Mouse (Mus musculus) embryo, embryonic 10 days (tissue): ENCODE measurements at regions not wholly inside any gene's neighbourhood (a gene's known extent, or its start where the extent isn't known, plus 50 kb on each side); places are given as distances from the start of the nearest gene placed in this dataset.
A peak's percentile ranks its signal among the peaks of the same experiment; 100 is the strongest.

ENCODE experiments used
- DNase-seq: peaks from one replicate; pipeline ENCODE4 v3.0.0-alpha.2; 2015; ENCODE audit warnings: low spot score

DNA sequence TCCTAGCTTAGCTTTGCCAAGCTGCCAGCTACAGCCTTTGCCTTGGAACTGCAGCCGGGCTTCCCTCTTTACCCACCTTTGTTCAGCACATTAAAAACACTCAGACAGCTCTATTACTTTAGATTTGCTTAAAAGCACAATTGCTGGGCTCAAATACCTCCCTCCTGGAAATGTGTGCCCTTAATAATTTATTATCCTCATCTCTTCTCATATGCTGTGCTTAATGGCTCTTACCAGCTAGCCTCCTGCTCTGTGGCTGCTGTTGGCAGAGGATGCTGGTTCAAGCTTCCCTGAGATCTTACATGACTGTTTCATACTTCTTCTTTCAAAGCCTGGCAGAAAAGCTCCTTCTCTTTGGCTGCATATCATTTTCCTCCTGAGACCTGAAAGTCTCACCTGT, 378.1 kb upstream of the Cdh19 start:
- no peak for DNase-seq

DNA sequence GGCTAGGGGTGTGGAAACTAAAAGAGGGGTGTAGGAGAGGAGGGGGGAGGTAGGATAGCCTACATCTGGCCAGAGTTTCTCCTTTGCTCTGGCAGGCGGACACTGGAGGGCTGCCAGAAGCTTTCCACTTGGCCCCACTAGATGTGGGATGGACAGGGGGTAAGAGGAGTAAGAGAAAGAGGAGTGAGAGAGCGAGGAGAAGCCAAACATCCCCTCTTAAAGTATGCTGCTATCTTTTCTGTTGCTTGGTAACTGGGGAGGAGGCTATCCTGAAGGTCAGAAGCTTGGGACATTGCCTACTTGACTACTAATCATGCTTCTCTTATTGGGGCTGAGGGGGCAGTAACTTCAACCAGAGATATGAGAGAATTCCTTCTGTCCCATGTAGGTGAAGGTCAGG, 360.5 kb upstream of the Cdh19 start:
- no peak for DNase-seq

DNA sequence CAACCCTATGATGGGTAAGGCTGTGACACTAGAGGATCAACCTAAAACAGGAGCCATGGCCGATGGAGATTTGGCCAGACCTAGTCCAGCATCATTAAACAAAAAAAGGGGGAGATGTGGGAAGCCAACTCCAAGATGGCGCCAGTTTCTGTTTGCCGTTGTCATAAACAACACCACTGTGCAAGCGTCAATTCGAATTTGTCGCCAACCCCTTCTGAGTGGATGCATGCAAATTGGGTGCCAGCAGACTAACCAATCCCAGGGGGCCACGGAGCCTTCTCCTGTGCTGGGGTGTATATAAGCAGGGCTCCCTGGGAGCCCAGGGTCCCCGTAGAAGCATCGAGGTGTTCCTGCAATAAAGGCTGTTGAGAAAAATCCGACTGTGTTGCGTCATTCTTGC, 324.9 kb upstream of the Cdh19 start:
- no peak for DNase-seq

DNA sequence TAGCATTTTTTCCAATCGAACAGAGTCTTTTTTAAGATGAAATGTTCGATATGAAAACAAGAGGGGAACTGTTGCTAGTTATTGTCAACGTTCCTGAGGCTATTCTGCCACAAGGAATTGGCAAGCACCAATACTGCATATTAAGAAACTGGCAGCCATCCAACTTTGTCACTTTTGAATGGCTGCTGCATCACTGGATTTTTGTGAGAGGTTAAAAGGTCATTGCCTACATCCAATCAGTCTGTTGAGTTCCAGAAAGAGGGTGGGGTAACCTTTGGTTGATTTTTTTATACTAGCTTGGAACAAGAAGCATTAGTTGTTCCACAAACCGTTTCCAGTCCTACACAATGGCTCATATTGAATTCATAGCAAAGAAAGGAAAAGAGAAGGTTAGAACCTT, 309.0 kb upstream of the Cdh19 start:
- DNase-seq: no peak

DNA sequence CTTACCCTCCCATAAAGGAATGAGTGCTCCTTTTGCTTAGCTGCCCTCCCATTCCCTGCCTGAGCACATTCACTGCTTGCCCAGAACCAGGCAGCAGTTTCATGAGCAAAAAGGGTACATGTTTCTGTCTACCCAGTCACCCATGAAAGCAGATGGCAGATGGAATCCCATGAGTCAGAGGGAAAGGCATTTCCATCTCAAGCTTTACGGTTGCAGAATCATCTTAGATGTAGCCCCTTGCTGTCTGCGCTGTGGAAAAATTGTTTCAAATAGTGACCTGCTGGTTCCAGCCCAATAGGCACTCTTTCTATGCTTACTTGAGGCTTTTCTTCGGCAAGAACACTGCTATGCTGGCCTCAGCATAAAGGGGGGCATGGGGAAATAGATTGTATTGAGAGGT, 308.5 kb upstream of the Cdh19 start:
- no peak for DNase-seq

DNA sequence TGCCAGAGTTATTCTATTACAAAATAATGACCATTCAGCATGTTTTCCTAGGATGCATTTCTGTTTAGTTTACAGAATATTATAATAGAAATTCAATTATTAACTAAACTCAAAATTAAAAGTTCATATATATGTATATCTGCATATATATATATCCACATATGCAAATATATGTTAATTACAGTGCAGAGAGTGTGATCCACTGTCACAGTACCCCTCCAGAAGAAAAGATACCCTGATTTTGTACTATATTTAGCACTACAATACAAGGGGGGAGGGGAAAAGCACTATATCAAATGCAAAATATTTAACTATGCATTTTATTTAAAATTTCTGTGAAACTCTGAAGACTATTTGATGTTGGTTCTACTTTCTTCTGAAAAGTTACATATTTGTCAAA, 265.4 kb upstream of the Cdh19 start:
- DNase-seq: no peak

DNA sequence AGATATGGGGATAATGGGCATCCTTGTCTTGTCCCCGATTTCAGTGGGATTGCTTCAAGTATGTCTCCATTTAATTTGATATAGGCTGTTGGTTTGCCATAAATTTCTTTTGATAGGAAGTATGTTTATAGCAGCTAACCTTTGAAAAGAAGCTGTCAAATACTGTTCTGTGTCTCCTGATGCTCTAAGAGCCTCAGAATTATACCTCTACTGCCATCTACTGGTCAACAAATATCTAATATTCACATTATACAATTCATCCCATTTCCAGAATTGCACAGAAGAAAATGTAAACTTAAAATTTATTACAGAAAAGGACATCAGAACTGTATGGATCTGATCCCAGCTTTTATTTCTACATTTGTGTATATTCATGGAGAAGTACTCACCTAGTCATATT, 265.0 kb upstream of the Cdh19 start:
- peak; percentile 65 for DNase-seq
